Mouse (Mus musculus) ovary, postnatal 36 days (tissue): ENCODE data around the gene Pakap.

Experiments
- DNase-seq: peaks from one replicate; pipeline ENCODE4 v3.0.0; 2022; ENCODE audit warnings: low spot score, mixed read lengths

The Pakap gene

DNA sequence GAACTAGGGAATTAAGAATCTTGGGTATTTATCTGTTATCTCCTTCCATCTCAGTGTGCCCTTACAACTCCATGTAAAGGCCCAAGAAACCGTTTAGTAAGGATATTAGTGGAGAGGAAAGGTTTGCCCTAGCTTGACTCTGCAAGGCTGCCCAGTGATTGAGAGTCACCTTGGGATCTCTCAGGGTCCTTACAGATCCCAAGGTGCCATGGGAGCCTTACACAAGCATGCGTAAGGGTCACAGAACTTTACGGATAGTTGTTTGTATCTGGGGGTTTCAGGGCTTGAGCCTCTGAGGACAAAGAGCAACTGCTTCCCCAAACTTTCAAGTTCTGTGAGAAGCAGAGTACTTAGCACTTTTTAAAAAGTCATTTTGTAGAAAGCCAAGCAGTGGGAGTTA, 6.2 kb downstream of the Pakap start:
- DNase-seq, result no peak

DNA sequence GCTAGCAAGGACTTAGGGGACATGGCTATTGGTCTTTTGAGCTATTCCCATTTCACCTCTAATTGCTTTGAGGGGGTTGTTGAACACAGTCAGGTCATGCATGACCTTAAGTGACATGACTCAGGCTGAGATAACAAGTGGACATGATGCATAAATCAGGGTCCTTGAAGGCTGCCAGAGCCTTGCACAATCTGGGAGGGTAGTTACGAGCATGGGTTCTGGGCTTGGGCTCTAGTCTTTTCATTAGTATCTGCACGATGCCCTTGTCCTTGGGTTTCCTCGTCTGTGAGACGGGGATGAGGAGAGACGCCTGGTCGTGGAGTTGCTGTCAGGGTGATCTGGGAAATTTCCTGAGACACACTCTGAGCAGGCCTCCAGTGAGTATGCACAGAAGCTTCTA, 6.7 kb downstream of the Pakap start:
- DNase-seq, result no peak

DNA sequence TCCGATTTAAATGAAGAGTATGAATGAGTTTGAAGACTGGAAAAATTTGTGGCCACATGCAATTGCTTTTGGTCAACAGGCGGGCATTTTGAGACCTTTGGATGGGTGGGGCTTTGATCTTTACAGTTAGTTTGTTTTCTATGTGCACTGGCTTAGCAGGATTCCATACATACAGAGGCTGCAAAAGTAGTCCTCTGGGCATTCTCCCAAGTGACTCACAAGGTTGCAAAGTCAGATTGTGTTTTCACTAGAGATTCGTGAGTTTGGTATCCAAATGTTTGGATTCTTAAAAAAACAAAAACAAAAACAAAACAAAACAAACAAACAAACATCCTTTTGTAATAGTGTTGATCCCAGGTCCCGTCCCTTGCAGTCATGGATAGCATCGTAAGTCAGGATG, 7.7 kb downstream of the Pakap start:
- no peak for DNase-seq

DNA sequence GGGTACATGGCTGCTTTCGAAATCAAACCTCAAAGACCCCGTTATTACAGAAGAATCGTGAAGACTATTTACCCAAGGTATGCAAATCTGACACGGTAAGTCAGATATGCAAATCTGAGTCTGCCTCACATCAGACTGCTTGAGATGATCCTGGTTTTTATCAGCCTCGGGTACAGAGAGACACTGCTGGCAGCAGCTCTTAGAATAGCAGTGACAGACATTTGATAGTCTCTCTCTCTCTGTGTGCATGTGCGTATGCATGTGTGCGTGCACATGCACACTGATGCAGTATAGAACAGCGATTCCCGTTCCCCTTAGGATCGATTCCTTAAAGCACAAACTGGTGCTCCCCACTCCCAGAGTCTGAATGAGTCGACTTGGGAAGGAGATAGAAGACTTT, 8.1 kb downstream of the Pakap start:
- DNase-seq, result no peak

DNA sequence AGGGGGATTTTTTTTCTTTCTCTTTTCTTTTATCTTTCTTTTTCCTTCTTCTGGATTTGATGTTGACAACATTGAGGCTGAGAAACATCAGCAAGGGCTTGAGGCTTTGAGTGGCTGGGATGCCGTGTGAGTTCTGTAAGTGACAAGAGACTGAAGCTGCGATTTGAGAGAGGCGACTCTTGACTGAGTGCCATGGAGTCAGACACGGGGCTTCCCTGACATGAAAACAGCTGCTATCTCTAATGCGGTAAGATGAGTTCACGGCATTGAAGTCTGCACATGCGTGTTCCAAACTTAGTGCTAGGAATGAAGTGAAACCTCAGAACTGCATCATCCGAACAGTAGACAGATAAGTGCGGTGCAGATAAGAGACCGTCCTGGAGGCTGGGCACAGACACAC, 11.7 kb downstream of the Pakap start:
- DNase-seq, result no peak

DNA sequence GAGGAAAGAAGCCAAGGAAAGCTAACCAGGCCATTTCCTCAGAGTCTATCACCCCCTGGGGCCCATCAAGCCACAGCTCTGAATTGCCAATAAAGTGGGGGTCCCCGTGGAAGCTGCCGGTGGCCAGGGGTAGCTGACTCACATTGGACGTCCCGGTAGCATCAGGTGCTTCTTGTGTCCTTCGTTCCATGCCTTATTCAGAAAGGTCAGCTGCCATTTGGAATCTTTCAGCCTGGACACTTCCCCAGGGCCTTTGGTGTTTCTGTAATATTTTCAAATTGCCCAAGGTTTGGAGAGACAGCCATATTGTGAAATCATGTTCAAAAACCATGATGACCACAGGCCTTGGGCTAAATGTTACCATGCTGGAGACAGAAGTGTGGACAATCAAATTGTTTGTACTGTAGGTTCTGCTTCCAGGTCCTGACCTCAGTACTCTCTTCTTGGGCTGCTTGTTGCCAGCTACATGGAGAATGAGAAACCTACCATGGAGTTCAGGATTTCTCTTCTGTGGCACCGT, 17.4 kb downstream of the Pakap start:
- no peak for DNase-seq

DNA sequence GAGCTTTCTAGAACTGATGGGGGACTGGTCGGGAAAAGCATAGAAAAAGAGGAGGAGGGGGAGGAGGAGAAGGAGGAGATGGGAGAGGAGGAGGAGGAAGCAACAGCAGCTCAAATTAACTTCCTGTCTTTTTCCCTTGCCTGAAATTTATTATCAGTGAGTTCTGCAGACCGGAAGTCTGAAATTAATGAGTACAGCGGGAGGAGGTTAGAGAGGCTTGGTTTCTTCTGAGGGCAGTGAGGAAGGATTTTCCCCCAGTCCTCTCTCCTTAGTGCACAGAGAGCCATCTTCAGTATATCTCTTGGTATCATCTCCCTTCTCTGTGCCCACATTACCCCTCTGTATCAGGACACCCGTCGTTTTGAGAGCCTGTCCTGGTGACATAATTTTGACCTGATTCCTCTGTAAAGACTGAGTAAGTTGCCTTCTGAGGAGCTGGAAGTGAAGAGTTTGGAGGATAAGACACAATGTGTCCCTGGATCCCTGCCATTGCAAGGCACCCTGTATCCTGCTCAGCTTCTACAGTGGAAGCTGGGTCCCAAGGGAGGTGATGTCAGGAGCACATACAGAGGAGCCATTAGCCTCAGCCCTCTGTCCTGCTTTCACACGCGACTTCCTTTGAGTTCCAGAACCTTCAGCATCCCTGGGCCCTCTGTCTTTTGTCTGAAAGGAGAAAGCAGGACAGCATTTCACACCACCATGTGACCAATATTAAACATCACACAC, 19.1 kb downstream of the Pakap start:
- no peak for DNase-seq

DNA sequence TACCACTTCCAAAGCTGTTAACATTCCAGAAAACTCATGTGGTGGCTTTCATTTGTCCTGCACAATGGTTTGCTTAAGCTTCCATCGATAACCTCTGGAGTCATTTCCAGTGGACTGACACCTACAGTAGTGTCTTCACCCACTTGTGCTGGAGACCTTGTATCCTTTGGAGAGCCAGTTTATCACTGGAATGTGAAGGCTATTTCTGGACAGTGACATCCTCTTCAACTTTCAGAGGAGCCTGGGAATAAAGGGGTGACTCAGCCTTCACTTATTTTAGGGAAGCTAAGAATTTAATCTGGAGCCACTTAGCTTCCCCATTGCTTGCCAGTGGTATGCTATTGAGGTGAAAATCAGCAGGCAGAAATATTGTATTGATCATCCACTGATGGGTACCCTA, 20.4 kb downstream of the Pakap start:
- DNase-seq, result no peak

DNA sequence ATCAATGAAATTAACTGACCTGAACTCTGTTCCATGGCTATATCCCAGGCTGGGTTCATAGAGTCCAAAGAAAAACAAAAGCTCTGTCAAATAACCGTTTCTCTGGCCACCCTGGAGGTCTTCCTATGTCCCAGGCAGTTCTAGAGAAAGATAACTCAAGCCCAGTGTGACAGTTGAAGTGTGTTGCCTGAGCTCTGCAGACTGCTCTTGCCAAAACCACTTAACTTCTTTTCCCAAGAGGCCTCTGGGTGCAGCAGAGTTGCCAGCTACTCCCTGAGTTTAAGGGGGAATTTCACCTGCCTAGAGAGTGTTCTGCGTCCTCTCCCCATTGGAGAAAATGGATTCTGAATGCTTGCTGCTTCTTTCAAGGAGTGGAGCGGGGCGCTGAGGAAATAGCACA, 24.8 kb downstream of the Pakap start:
- DNase-seq, result no peak

DNA sequence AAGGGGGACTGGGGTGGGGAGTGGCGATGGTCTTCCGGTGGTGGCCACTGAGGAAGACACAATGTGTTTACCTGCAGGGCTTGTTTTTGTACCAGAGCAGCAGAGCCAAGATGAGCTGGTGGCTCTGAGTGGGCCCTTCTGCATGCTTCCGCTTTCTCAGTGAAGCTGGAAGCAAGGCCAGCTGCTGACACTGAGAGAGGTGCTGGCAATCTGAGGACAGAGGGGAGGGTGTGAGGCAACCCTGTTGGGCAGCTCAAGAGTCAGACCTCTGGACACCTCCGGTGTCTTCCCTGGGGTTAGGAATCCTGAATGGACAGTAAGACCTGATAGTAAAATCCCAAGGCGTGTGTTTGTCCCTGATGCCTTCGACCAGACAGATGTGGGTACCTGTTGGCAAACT, 32.0 kb downstream of the Pakap start:
- DNase-seq, result no peak

DNA sequence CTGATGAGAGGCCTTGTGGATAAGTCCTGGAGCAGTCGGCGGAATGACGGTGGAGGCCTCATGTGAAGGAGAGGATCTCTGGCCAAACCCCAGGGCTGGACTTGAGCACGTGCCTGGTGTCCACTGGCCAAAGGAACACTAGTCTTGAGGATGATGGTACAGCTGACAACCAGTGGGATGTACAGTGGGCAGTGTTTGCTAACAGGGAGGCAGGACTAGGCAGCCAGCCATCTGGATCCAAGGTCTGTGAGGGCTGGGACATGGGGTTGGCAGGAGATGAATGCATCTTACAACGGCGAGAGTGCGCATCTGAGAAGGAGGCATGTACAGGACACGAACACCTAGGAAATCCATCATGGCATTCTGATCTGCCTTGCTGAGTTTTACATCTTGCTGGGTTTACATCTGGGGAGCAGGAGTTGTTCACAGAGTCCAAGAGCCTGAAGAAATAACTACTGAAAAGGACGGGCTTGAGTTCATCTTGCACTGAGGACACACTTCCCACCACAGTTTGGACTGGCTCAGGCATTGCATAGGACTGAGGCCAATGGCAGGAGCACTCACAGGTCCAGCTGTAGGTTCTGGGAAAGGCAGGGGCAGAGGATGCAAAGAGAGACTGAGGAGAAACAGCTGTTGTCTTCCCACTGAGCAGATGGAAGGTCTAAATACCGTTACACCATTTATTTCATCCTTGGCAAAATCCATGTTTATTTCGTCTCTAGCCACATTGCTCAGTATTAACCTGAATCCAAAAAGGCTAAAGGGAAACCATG, 32.9 kb downstream of the Pakap start:
- DNase-seq, result peak; percentile 41

DNA sequence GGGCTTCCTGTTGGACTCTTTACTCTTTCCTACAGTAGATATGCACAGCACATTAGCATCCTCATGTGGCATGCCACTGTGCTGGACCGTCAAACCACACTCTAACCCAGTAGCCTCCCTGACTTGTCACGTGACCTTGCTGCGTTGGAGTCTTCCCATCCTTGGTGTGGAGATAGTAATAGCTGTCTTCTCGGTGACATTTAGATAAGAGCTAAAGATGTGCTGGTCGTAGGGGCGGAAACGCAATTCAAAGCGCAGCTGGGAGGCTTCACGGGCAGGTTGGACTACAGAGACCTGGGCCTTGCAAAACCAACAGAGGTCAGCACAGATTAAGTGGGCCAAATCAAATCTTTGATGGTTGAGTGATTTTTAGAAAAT, 33.5 kb downstream of the Pakap start:
- DNase-seq, result no peak

DNA sequence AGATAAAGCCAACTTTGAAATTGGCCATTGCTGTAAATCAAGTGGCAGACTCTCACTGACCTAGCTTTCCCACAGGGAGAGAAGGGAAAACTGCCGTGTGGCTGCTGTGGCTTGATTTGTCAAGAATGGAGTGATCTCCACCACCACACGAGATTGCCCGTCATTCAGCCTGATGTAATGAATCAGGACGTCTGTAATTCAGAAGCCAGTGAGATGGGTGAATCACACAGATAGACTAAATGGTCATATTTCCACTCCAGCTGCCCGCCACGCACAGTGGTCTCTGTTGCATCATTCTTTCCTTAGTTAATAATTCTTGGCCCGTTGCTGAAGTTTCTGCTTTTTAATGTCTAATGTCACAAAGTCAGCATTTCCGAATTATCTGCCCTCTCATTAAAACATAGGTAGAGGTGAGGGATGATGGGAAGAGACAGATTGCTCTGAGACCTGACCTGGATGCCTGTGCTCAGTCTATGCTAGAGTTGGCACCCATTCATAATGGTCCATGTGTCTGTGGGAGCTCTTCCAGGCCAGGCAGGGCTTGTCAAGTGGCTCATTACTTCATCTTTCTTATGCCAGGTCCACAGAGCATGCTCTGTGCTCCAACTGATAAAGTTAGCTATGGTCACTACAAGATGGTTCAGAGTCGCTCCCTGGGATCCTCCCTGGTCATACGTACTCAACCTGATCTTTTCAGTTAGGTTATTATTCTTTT, 34.1 kb downstream of the Pakap start:
- no peak for DNase-seq

DNA sequence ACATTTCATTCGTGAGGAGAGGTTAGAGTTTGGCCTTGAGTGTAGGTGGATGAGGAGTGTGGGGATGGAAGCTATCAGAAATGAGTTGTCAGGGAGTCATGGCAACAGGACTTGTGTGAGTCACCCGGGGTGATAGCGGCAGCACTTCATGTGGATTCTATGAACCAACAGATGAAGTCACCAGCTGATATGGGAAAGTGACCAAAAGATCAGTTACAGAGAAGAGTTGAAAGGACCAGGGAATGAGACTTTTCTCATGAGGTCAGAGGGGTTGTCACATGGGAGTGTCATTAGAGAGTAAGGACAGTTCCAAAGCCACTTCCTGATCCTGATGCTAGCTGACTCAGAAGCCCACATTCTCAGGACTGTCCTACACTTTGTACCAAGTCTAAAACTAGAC, 38.3 kb downstream of the Pakap start:
- DNase-seq, result no peak

DNA sequence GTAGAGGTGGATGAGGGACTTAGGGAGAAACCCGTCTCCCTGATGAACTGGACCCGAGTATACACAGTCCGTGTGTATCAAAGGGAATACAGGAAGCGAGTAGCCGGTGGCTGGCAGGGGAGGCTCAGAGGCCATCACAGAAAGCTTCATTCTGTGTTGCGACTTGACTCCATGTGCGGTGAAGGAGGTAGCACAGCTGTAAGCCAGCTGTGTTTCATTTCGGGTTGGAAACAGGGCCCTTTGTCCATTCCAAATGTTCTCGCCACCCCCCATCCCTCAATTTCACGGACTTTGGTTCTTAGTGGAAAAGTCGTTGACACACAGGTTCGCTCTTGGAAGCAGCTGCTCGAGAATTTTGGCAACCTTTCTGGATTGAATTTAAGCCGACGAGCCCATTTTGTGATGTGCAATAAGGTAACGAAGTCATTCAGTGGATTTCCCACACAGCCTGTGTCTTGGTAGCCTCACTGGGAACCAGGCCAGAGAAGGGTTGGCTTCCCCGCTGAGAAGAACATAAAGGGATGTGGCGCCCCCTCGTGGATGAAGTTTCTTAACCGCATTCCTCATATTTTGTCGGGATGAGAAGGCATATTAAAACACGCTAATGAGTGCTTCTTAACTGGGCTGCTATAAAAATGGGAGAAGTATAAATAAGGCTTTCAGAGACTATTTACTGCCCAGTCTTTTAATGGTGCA, 39.4 kb downstream of the Pakap start:
- peak; percentile 84 for DNase-seq

DNA sequence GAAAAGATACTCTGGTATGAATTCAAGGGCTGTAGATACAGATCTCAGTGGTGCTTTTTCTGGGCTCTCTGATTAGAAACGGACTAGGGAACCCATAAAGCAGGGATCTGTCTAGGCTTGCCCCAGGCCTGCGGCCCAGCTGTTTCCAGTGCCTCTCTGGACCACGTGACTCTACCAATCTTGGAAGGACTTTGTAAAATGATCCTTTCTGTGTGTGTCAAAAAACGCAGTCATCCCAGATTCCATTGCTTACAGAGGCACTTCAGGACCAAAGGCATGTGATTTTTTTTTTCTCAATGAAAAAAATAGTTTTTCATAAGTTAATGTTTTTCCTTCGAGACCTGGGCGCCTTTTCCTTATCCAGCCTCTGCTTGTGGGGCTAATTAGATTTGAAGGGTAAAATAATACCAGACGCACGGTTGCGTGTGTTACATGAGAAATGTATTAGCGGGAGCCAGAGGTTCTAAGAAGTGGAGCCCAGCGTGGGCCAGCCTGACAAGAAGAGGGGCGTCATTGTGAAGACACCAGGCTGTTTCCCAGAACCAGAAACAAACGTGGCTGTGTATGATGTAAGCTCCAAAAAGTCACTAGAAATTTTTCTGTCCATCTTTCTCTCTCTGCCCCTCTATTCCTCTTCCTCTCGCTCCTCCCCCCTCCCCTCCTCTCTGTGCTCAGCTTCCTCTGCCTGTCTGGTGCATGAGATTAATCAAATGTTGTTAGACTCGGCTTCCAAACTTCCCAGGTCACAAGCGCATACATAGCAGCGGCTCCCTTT, 43.5 kb downstream of the Pakap start:
- no peak for DNase-seq

DNA sequence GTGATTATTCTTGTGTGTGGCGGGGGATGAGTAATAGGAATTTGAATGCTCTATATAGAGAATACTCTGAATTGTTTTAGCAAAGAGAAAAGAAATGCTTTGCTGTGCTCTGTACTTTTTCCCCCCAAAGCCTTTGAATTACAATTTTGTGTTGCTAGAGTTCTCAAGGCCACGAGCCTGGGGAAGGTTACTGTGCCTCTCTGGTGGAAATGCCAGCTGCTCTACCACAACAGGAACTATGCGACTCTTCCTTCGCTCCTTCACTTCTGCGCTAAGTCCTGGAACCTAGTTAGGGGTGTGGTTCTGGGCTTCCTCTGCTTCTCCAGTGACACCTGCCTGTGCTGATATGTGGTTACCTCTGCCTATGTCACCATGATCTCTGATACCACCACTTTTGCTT, 44.7 kb downstream of the Pakap start:
- DNase-seq, result no peak

DNA sequence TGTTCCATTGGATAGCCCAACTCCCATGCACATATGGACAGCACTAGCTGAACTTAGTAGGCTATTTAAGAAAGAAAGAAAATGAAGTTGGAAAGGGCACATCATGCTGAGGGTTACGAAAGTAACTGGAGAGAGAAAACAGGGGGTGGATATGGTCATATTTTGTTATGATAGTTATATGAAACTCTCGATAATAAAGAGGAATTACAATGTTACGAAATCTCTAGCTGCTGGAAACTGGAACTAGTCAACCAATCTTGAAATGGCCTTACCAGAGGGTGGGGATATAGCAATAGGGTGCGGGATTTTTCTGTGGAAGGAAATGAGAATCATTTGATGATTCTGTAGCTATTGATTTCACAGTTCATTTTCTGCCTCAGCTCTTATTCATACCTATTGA, 46.7 kb downstream of the Pakap start:
- no peak for DNase-seq

DNA sequence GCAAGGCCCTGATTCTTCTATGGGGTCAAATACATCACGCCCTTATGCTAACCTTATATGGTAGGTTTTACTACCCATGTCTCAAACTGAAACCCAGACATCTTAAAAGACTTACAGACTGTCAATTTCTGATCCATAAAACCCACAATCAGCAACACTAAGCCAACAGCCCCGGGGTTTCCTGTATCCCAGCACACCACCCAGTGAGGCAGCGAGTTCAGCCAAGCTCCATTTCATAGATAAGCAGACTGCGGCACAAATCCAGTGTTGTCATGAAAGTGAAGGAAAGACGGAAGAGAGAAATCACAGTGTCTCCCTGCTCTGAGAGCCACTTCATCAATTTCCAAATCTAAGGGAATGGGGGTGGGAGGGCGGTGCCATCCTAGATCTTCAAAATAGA, 50.8 kb downstream of the Pakap start:
- DNase-seq, result no peak

DNA sequence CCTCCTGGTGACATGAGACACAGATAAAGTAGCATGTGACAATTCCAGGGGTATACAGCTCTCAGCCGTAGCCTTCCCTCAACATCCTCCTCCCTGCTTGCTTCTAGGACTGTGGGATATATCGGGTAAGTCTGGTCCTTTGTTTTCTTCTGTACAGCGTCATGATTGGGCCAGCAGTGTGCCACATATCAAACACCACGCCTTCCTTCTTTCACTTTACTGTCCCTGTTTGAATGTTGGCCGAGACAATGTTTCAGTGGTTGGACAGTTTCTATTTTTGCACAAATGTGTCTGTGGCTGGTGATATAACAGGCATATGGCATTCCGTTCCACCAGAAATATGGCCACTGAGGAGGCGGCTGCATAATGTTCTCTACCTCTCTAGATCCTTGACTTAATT, 54.8 kb downstream of the Pakap start:
- no peak for DNase-seq

DNA sequence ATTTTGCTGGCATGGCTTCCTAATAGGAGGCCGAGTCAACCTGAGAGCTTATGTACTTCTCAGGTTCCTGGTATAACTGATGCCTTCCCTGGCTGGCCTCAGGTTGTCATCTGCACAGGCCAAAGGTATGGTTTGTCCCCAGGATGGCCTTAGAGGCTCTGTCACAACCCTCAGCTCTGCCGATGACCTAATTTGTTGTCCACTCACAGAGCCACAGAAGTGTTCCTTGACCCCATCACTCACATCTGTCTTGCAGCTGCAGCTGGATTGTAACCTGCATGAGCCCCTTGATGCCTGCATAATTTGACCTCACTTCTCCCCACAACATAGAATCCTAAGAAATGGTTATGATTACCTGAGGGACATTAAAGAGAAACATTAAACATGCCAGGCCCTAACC, 56.8 kb downstream of the Pakap start:
- no peak for DNase-seq

DNA sequence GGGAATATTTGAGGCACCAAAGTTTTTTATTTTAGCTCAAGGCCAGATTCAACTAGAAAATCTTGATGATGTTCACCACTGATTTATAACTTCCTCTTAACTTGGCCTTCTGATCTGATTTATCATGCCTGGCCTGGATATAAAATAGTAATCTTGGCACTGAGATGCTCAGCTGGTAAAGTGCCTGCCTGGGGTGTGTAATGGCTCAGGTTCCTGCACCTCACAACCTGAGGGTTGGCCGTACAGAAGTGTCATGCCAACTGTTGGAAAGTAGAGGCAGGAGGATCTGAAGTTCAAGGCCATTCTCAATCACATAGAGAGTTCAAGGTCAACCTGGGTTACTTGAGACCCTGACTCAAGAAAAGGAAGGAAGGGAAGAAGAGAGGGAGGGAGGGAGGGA, 57.3 kb downstream of the Pakap start:
- DNase-seq, result no peak
